Mouse (Mus musculus) left cerebral cortex, postnatal 14 days (tissue): ENCODE measurements around the gene Angptl3. TPM values are rescaled to one million over a fixed set of nuclear protein-coding genes. Genes with fewer than 3 reads are reported as not detected.

Source experiments
- DNase-seq, 2 experiments: peaks; one replicate each; pipeline ENCODE4 v3.0.0; 2021 to 2022; ENCODE audit warnings: low spot score in 2 of 2, mixed read lengths in 1 of 2
- intact Hi-C: fragments of 180-260 bp; cut with DNase I; formaldehyde crosslinking; loops from one replicate; pipeline ENCODE4 v1.15.1; 2025
- long read RNA-seq, 2 experiments: library from polyadenylated mRNA; stranded (forward); transcript quantifications; one replicate each; pipeline ENCODE4 v2.0.0; 2021
- total RNA-seq, 2 experiments: library from RNA; stranded (reverse); gene quantifications; 2 replicates each; pipeline ENCODE4 v1.2.3; 2021

The Angptl3 gene
- total RNA-seq: not detected
- long read RNA-seq, experiment 1: 0 reads
- long read RNA-seq, experiment 2: 0 reads

DNA sequence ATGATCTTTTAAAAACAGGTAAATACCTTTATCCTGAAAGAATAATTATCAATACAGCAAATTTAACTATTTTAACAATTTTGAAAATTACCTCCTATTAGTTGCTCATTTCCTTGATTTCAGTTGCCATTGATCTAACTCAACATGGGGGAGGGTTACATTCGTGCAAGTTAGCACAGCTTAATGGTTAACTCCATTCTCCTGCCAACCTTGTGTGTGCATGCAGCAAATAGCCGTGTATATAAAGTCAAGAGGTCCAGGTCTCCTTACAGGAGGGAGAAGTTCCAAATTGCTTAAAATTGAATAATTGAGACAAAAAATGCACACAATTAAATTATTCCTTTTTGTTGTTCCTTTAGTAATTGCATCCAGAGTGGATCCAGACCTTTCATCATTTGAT is at the start of gene Angptl3:
Gene Angptl3 (plus strand): TSS at position 269 of the 400 bp plus-strand sequence.
- no peak for DNase-seq
- intact Hi-C loops: no loop called here

- intact Hi-C loops: no loop called here
- no peak for DNase-seq
Measured at GRCm38 (mm10) chr4:98984701-98985100, 46.1 kb upstream of the Angptl3 start.

GRCm38 (mm10) chr4:98993491-98993890 is 37.3 kb upstream of the Angptl3 start:
- intact Hi-C loops: no loop called here
- no peak for DNase-seq

- no peak for DNase-seq
- intact Hi-C loops: no loop called here
Measured at GRCm38 (mm10) chr4:99005574-99005973, 25.2 kb upstream of the Angptl3 start.

- intact Hi-C loops: no loop called here
- DNase-seq: no peak
Measured at GRCm38 (mm10) chr4:99006319-99006718, 24.4 kb upstream of the Angptl3 start.

DNA sequence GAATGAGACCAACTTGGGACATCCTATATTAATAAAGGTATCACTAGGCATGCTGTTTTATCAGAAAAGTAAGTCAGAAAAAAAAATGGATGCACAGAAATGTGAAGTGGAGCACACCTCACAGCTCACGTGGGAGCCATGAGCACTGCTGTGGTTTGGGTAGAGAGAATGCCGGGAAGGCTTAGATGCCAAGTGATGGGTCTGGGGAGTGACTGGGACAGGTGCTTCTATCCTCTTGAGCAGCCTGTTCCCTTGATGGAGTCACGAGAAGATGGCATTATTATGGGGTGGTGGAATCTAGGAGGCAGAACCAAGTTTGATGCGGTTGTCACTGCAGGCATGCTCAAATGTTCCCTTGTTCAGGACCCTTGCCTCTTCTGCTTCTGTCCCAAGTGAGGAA is 19.7 kb upstream of the Angptl3 start:
- intact Hi-C loops: no loop called here

DNA sequence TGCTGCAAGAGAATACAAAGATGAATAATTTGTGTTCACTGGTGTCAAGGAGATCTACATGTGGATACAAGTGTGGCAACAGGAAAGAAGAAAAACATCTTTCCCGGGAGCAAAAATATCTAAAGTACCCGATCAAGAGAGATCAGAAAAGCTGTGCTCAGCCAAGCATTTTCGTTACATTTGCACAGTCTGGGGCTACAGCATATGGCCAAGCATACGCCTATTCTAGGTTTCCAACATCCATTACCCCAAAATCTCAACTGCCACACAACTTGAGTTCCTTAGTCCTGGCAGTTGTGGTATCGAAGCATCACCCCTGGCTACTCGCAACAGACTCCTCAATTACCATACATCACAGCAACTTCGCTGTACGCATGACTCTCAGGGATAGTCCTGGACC is 8.5 kb upstream of the Angptl3 start:
- intact Hi-C loops: no loop called here
- no peak for DNase-seq

More for the DNA sequence above, 19.7 kb upstream of the Angptl3 start:
- no peak for DNase-seq

GRCm38 (mm10) chr4:99028377-99028776 is 2.4 kb upstream of the Angptl3 start:
- DNase-seq: no peak
- intact Hi-C loops: no loop called here

- DNase-seq: peak in 1 of 2 experiments; percentile 13
- intact Hi-C loops: no loop called here
Measured at GRCm38 (mm10) chr4:99032921-99033320, 2.2 kb downstream of the Angptl3 start.

DNA sequence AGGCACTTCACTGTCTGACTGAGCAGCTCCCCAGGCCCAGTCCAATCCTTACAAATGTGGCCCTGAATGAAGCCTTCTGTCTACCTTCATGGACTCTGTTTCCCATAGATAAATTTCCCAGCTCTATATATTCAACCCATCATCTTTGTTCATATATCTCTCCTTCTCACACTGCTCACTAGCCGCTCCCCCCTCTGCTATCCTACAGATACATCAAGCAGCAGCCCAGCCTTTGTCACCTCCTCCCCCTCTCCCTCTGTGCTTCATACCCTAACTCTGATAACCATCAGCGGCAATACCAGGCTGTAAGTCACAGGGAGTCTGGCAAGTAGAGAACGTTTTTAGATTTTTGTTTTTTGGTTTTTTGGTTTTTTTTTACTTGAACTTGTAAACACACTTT is 14.1 kb downstream of the Angptl3 start:
- intact Hi-C loops: no loop called here
- DNase-seq: no peak

DNA sequence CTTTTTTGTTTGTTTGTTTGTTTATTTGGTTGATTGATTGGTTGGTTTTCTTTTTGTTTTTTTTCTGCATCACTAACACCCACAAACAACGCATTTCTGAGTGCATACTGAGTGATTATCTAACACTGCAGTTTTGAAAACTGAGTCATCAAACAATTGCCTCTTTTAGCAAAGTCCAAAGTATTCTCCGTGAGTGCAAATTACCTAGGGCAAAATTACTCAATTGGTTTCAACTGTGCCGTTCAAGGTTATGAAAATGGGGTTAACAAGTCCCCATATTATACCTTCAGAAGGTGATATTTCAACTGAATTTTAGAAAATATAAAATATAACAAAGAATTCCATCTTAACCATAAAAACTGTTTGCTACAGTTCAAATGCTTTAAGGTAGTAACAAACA is 15.7 kb downstream of the Angptl3 start:
- DNase-seq: no peak
- intact Hi-C loops: no loop called here

DNA sequence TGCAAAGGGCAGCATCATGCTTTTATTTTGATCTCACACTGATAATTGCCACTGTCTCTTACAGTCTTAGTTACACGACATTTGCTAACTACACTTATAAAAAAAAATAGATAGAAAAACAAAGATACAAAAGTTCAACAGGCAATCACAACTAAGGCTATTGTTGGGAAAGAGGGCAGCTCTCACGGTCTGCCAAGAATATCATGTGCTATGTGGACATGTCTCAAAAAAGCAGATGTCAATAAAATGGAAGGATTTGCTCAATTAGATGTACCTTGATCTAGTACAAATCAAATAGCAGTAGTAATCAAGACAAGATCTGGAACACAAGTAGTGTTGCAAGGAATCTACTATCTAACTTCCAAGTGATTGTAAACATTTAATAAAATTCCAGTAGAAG is 17.8 kb downstream of the Angptl3 start:
- intact Hi-C loops: no loop called here

DNA sequence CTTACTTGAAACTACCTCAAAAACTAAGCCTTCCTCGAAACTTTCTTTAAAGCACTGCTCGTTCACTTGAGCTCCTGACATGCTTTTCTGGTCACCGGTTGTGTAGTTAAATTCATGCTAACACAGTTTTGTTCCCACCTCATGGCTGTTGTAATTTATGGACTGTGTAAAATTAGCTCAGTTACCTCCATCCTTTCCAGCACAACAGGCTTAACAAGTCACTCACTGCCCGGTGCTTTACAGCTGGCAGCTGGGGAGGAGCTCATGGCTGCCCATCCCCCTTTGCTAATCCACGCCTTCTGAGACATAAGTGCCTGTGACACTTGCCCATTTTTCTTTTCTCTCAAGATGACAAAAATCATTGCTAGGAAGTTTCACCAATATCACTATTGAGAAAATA is 33.8 kb downstream of the Angptl3 start:
- intact Hi-C loops: no loop called here
- DNase-seq: no peak

More for the DNA sequence above, 17.8 kb downstream of the Angptl3 start:
- DNase-seq: no peak

GRCm38 (mm10) chr4:99068806-99069205 is 38.1 kb downstream of the Angptl3 start:
- intact Hi-C loops: no loop called here
- no peak for DNase-seq

DNA sequence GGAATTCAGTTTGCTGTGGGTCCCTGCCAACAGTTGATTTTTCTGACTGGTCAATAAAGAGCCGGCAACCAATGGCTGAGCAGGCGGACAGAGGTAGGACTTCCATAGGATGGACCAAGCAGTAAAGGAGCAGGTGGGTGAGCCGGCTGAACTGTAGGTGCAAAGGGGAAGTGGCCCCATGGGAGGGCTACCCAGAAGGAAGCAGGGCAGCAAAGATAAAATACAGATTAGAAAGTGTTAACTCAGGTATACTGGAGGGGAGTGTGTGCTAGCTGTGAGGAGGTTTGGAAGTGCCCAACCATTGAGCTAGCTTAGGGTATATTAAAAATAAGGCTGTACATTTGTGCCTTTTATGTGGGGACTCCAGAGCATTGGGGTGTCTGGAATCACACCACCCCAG is 47.3 kb downstream of the Angptl3 start:
- DNase-seq: no peak
- intact Hi-C loops: no loop called here

GRCm38 (mm10) chr4:99081169-99081568 is 50.4 kb downstream of the Angptl3 start:
- no peak for DNase-seq
- intact Hi-C loops: no loop called here

DNA sequence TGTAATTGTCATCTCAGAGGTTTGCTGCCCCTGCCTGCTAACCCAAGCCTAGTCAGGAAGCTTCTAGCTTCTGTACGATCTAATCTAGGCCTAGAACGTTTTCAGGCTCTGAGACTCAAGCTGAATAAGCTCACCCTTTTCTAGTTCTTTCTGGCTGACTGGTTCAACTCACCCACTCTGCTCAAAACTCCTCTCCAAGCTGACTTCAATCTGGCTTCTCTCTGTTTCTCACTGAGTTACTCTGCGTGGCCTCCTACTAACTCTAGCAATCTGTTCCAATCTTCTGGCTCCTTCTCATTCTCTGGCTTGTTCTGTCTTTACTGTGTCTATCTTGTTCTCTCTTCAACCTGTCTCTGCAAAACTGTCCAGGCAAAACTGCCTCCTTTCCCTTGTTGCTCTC is 53.1 kb downstream of the Angptl3 start:
- intact Hi-C loops: no loop called here
- no peak for DNase-seq

DNA sequence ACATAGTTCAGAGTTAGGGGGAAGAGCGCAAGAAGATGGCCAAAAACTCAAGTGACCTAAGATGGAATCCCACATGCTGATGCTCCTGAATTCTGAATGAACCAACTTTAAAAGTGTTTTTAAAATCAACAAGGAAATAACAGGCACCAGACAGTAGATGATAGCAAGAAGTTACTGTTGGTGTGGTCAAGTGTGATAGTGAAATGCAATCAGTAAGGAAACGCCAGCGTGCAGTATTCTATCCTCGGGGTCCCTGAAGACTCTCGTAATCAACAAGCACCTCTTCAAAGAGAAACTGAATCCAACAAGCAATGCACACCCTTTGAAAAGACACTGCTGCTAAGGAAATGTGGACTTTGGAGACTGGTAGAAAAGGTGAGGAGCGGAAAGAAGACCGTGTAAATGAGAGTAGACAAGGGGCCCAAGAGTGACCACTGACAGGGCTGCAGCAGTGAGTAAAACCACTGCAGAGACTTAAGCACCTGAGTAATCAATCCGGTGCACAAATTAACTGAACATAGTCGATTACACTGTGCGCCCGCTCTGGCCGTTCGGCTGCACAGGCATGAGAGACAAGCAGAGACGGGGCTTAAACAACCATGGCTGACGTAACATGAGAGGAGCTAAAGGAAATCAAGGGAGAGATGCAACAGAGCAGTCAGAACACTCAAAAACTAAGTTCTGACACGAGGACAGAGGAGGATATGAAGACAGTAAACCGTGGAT is 57.2 kb downstream of the Angptl3 start:
- intact Hi-C loops: no loop called here

GRCm38 (mm10) chr4:99091151-99091701 is 60.5 kb downstream of the Angptl3 start:
- intact Hi-C loops: no loop called here
- no peak for DNase-seq

More for the DNA sequence above, 57.2 kb downstream of the Angptl3 start:
- no peak for DNase-seq

DNA sequence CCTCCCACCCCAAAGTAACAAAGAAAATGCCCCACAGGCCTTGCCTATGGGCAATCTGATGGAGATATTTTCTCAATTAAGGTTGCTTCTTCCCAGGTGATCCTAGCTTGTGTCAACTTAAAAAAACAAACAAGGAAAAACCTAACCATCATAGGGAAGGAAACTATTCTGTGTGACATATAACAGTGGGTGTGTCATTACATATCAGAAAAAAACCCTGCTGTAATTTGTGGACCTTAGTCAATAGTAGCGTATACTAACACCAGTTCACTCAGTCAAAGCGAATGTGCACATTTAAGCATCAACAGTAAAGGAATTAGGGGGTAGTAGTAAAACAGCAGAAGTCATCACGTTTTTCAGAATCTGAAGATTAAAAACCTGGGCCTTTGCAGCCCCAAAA is 61.0 kb downstream of the Angptl3 start:
- DNase-seq: no peak

More for the DNA sequence above, 61.0 kb downstream of the Angptl3 start:
- intact Hi-C loops: no loop called here
